Mouse (Mus musculus): ENCODE measurements around the gene Galnt2.

Gene Galnt2

DNA sequence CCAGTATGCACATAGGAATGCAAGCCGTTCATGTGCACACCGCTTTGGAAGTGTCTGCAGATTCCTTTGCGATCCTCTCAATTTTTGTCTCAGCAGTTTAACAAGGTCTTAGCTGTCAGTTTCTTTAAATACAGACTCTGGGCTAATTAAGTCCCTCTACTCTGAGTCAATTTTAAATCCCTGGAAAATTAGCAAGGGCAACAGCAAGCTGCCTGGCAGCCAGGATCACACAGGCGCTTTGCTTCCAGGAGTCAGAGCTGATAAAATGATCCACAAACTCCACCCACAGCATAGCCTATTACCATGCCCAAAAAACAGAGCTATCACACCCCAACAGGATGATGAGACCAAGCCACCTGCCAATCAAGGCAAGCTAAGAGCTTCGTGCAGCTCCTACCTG, 142.6 kb downstream of the Galnt2 start:
- peak; percentile 83 for DNase-seq (ENCODE audit: low spot score)

DNA sequence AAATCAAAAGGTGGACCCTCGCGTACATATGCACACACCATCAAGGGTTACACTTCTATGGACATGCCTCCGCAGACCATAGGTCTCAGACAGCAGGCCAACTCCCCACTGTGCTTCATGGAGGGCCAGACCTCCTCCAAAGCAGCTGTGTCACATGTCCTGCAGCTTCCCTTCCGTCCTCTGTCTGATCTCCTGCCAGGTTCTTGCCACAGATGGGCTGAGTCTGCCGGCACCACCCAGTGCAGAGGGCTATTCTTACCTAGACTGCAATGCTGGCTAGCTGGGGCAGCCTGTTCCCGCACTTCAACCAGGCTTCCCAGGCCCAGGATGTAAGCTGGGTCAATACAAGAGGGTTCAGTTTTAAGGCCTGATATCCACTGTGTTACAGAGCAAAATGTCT, 144.0 kb downstream of the Galnt2 start:
- DNase-seq (ENCODE audit: low spot score): no peak

DNA sequence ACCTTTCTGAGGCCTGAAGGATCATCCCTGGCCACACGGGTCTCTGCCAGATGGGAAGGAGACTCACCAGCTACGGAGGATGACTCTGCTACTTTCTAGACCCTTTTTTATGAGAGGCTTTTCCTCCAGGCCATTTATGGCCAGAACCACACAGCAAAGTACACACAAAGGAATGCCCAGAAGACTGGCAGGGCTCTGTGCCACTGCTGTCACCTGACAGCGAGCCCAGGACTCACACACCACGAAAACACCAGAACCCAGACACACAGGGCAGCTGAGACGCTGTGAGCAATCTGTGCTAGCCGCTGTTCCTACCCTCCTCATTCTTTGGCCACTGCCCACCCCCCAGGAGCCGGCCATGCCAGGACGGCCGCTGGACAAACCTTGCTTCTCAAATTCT, 144.5 kb downstream of the Galnt2 start:
- DNase-seq (ENCODE audit: low spot score): no peak

DNA sequence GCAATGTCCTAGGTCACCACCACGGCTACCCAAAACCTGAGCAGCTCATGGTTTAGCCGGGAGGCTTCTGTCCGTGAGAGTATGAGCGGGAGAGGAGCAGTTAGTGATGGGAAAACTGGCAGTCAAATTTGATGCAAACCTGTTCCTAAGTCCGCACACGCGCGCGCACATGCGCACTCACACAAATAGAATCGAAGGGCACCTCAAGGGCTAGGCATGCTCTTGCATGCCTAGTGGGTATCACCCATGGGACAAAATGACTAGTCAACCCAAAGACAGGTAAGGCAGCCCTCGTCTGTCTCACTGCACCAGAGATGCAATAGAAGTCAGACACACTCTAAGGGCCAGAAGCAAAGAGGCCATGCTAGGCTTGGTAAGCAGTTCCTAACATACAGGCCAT, 145.2 kb downstream of the Galnt2 start:
- no peak for DNase-seq (ENCODE audit: low spot score)

DNA sequence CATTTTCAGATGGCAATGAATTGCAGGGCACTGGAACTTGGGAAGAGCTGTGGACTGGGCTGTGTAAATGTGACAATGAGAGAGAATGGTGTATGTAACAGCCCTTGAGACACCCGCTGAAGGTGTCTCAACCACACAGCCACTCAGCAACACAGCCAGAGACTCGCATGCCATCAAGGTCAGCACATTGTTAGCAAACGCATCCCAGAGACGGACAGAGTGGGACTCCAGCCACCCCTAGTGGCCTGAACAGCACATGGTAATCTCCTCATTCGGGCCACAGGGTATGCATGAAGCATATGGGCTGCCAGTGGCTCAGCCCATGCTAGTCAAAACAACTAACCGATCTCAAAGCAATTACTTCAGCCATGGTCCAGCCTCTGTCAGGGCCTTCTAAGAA, 148.1 kb downstream of the Galnt2 start:
- no peak for DNase-seq (ENCODE audit: low spot score)

DNA sequence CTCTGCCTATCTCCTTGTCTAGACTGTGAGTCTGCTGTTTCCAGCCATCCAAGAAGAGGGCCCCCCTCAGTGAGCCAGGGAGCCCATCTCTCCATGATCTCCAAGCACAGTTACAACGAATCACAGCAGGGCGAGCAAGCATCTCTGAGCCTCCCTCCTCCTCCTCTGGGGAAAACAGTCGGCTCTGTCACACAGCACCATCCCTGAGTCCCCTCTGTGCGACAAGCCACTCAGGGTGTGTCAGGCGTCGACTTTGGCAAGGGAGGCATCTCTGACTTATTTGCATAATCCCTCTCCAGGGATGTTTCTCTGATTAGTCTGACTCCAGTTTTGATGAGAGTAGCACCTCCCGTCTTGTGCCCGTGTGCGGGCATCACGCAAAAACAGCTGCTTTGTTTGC, 151.0 kb downstream of the Galnt2 start:
- no peak for DNase-seq (ENCODE audit: low spot score)

DNA sequence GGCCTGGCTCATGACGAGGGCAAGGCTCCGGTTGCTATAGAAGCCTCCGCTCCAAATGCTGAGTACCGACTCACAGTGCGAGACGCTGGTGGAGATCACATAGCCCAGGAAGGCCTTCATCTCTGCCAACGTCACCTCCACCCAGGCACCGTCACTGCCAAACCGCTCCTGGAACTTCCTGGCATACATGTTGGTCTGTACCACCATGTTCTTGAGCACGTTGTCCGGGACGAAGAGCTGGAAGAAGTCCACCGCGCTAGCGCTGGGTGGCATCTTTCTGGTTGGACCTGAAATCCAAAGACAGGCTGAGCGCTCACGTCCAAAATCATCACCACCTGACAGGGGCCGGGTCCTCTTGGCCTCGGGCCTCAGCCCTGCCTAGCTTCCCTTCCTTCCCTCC, 153.1 kb downstream of the Galnt2 start:
- DNase-seq (ENCODE audit: low spot score): no peak

DNA sequence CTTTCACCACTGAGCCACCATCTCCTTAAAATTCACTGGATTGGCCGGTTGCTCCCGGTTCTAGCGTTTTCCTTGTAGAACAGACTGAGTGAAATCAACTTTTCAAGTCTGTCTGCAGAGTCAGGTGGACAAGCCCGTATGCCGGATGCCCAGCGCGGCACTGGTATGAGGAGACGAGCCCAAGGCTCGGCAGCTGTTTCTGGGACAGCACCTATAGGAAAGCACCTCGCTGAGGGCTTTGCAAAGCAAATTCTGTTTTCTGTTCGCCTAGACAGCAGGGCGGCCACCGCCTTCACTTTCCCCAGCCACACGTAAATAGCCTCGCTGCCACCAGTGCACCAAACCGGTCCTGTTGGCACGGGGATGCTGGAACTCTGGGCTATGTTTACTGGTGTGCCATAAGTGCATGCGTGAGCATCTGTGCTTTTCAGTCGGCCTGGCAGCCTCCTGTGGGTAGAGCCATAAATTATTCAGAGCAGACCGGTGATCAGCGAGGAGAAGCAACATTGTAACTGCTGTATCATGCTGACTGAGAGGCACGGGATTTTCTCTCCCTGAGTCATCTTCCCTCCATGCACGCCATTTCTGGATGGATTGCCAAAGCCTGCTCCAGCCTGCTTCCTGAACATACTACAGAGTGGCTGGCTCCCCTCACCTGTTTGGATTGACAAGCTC, 155.2 kb downstream of the Galnt2 start:
- peak; percentile 85 for DNase-seq (ENCODE audit: low spot score)

DNA sequence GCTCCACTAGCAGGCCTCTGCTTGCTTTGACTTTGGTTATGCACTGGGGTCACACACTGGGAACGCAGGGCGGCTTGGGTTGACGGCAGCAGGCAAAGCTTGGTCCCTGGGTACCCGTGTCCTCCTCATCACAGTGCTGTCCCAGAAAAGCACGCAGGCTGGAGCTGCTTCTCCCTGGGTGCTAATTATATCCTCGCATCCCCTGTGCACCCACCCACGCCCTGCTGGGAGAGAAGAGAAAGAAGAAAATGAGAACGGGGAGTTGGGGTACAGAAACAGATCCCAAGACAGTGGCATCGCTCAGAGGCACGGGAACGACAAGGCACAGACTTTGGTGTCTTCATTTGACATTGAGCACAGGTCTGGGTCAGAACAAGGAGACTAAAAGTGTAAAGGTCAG, 158.3 kb downstream of the Galnt2 start:
- DNase-seq (ENCODE audit: low spot score): no peak

DNA sequence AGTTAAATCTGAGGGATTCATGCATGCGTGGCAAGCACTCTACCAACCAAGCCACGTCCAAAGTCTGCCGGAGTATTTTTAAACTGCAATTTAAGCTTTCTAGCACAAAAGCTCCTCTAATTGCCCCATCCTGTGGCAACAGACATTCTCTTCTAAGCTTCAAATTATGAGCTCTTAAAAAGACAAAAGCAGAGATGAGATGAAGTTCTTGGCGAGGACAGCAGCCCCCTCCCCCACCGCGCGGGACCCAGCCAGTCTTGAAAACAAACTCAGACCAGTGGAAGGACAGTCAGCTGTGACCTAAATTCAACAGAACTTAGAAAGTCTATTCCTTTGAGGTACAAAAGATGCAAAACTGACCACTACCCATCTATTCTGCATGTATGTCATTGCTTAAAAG, 160.0 kb downstream of the Galnt2 start:
- DNase-seq (ENCODE audit: low spot score): no peak

DNA sequence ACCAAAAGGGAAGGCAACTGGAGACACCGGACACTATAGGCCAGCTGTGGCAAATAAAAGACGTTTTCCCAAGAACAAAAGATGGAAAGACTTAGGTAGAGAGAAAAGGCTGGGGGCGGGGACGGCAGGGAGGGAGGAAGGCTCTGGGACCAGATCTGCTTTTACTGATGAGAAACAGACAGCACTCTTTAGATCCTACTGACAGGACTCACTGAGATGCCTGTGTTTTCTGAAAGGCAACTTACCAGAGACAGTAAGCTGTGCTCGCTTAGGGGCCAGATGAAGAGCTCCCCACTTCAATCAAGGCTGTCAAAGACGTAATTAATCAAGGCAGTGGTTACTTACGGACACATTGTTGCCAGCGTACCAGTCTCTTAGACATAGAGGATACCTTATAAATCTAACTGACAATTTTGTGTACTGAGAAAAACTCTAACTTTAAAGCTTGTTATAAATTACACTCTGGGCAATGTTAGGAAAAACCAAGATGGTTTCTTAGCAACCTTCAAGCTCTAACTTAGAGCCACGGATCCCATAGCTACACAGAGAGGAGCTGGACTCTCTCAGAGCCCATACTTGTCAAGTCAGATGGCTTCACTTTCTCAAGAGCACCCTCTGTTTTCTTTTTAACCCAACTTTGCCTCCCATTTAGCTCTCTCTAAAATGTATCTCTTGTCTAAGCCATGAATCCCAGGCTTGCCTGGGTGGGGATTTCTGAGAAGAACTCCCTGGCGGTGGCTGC, 161.3 kb downstream of the Galnt2 start:
- DNase-seq (ENCODE audit: low spot score): peak; percentile 32

DNA sequence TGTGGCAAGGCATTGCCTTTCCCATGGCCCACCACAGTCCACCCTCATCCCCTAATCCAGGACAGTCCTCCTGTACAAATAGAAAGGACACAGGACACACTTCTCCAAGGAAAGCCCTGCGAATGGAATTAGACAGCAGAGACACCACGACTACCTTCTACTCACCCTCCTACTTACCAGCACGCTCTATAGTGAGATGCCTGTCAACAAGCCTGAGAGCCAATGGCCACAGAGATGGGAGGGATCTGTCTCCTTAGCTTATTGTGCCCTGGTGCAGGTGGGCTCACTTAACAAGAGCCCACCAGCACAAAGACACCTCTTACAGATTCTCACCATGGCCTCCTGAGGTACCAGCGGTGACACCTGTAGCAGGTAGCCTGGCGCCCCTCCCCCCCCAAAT, 161.8 kb downstream of the Galnt2 start:
- no peak for DNase-seq (ENCODE audit: low spot score)

DNA sequence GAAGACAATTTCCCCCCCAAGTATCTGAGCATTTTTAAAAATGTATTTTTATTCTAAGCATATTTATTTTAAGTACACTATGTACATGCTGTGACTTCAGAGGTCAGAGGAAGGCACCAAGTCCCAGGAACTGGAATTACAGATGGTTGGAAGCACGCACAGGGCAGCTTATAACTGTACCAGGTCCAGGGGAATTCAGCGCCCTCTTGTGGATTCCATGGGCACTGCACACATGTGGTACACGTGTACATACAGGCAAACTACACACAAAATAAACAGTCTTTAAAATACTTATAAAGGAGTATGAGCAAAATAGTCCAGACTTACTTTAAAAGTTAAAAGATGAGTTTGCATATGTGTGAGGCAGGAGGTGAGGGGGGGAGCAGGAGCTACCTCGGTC, 162.7 kb downstream of the Galnt2 start:
- no peak for DNase-seq (ENCODE audit: low spot score)

DNA sequence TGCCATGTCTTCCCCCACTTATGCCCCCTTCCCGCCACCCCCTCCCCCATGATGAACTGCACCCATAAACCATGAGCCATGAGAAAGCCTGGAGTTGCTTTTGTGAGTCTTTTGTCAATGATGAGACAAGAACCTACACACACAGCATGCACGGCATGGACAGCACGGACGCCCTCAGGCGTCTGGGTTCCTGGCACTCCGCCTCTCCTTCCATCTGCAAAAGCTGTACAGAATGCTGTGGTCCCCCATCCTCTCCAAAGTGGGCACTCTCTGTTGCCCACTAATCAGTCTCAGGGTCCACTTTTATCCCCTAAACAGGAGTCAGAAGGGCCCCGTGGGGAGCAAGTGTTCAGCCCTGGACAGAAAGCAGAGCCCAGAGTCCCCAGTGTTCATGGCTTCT, 163.8 kb downstream of the Galnt2 start:
- DNase-seq (ENCODE audit: low spot score): no peak
